Mouse (Mus musculus) neural tube, embryonic 10.5 days (tissue): ENCODE measurements at regions not wholly inside any gene's neighbourhood (a gene's known extent, or its start where the extent isn't known, plus 50 kb on each side); places are given as distances from the start of the nearest gene placed in this dataset.
A peak's percentile ranks its signal among the peaks of the same experiment; 100 is the strongest.
"Not testable (repeated sequence)": the region's sequence is repeated elsewhere in the genome, so short reads cannot be mapped to it uniquely, and the experiment has no call there.

Source experiments
- DNase-seq: peaks from one replicate; pipeline ENCODE4 v3.0.0-alpha.2; 2017; ENCODE audit warnings: low spot score; ENCODE audit errors: extremely low spot score

- no peak for DNase-seq
Observed at GRCm38 (mm10) chr1:164744955-164745608, 51.4 kb upstream of the Dpt start.

- no peak for DNase-seq
Observed at GRCm38 (mm10) chr1:164744499-164744898, 51.9 kb upstream of the Dpt start.

- not testable (repeated sequence) for DNase-seq
Observed at GRCm38 (mm10) chr1:164742897-164743296, 53.5 kb upstream of the Dpt start.

GRCm38 (mm10) chr1:164735646-164736045 is 60.8 kb upstream of the Dpt start:
- DNase-seq, result no peak

GRCm38 (mm10) chr1:164733741-164734140 is 62.7 kb upstream of the Dpt start:
- DNase-seq, result no peak

GRCm38 (mm10) chr1:164722054-164722453 is 74.4 kb upstream of the Dpt start:
- no peak for DNase-seq

GRCm38 (mm10) chr1:164714905-164715304 is 81.5 kb upstream of the Dpt start:
- DNase-seq, result no peak

- no peak for DNase-seq
Observed at GRCm38 (mm10) chr1:164713798-164714551, 82.5 kb upstream of the Dpt start.

- no peak for DNase-seq
Observed at GRCm38 (mm10) chr1:164712514-164712913, 83.9 kb upstream of the Dpt start.

GRCm38 (mm10) chr1:164704397-164705091 is 91.9 kb upstream of the Dpt start:
- peak; percentile 31 for DNase-seq

- DNase-seq, result no peak
Observed at GRCm38 (mm10) chr1:164703560-164704131, 92.8 kb upstream of the Dpt start.

GRCm38 (mm10) chr1:164690055-164690454 is 106.4 kb upstream of the Dpt start:
- no peak for DNase-seq

GRCm38 (mm10) chr1:164689311-164689710 is 107.1 kb upstream of the Dpt start:
- DNase-seq, result no peak

- no peak for DNase-seq
Observed at GRCm38 (mm10) chr1:164684437-164684836, 112.0 kb upstream of the Dpt start.

GRCm38 (mm10) chr1:164683788-164684187 is 112.7 kb upstream of the Dpt start:
- DNase-seq, result no peak

- DNase-seq, result no peak
Observed at GRCm38 (mm10) chr1:164682867-164683599, 113.4 kb upstream of the Dpt start.

GRCm38 (mm10) chr1:164682426-164682825 is 114.0 kb upstream of the Dpt start:
- DNase-seq, result no peak

GRCm38 (mm10) chr1:164681582-164681981 is 114.9 kb upstream of the Dpt start:
- no peak for DNase-seq

- no peak for DNase-seq
Observed at GRCm38 (mm10) chr1:164678303-164678702, 118.1 kb upstream of the Dpt start.

GRCm38 (mm10) chr1:164652244-164652643 is 144.2 kb upstream of the Dpt start:
- DNase-seq, result no peak

GRCm38 (mm10) chr1:164637901-164638462 is 158.5 kb upstream of the Dpt start:
- DNase-seq, result no peak
